Mouse (Mus musculus) kidney, adult 8-10 months (tissue): ENCODE data around the gene Catip.

Experiments
- DNase-seq, 2 experiments: peaks; one replicate each; pipeline ENCODE4 v3.0.0; 2022

Gene Catip

GRCm38 (mm10) chr1:74385064-74385463, 23.2 kb downstream of the Catip start:
- no peak for DNase-seq

GRCm38 (mm10) chr1:74385531-74385930, 23.6 kb downstream of the Catip start:
- DNase-seq: no peak

GRCm38 (mm10) chr1:74386363-74386713, 24.4 kb downstream of the Catip start:
- DNase-seq: no peak

- peak; percentile 97 for DNase-seq
Observed at GRCm38 (mm10) chr1:74386714-74387385, 24.9 kb downstream of the Catip start.

- no peak for DNase-seq
Observed at GRCm38 (mm10) chr1:74387386-74387988, 25.6 kb downstream of the Catip start.

GRCm38 (mm10) chr1:74388398-74388920, 26.6 kb downstream of the Catip start:
- DNase-seq: no peak

- no peak for DNase-seq
Observed at GRCm38 (mm10) chr1:74389831-74390286, 28.0 kb downstream of the Catip start.

GRCm38 (mm10) chr1:74390287-74390906, 28.5 kb downstream of the Catip start:
- DNase-seq: peak in 1 of 2 experiments; percentile 71

- peak; percentile 97 to 98 for DNase-seq
Observed at GRCm38 (mm10) chr1:74390924-74391748, 29.2 kb downstream of the Catip start, which contains the start of gene Ctdsp1. Ctdsp1 (plus strand) TSS chr1:74391509.

- DNase-seq: peak; percentile 81 to 85
Observed at GRCm38 (mm10) chr1:74391844-74392441, 30.0 kb downstream of the Catip start.

- DNase-seq: peak; percentile 79 to 80
Observed at GRCm38 (mm10) chr1:74392446-74392994, 30.6 kb downstream of the Catip start.

- peak in 1 of 2 experiments; percentile 45 for DNase-seq
Observed at GRCm38 (mm10) chr1:74393010-74393409, 31.1 kb downstream of the Catip start.

- no peak for DNase-seq
Observed at GRCm38 (mm10) chr1:74393697-74394096, 31.8 kb downstream of the Catip start.

- DNase-seq: no peak
Observed at GRCm38 (mm10) chr1:74394311-74394710, 32.4 kb downstream of the Catip start.

- DNase-seq: no peak
Observed at GRCm38 (mm10) chr1:74394858-74395257, 33.0 kb downstream of the Catip start.

- no peak for DNase-seq
Observed at GRCm38 (mm10) chr1:74395290-74395689, 33.4 kb downstream of the Catip start.

GRCm38 (mm10) chr1:74396456-74397222, 34.7 kb downstream of the Catip start:
- DNase-seq: peak; percentile 72 to 79

- peak; percentile 99 for DNase-seq
Observed at GRCm38 (mm10) chr1:74397268-74397918, 35.5 kb downstream of the Catip start.

GRCm38 (mm10) chr1:74397919-74398451, 36.1 kb downstream of the Catip start:
- DNase-seq: peak; percentile 76 to 85

GRCm38 (mm10) chr1:74400531-74400930, 38.6 kb downstream of the Catip start:
- no peak for DNase-seq
